Mouse (Mus musculus) heart, postnatal 10 days (tissue): ENCODE results near the gene Smurf1. TPM values are rescaled to one million over a fixed set of nuclear protein-coding genes. Genes with fewer than 3 reads are reported as not detected.

Experiments used
- microRNA-seq, 2 experiments: library from miRNA; unstranded; fragments of <30 nt; microRNA quantifications; one replicate each; pipeline ENCODE4 v1.2.0; 2022
- total RNA-seq, 2 experiments: library from RNA; stranded (reverse); gene quantifications; 2 replicates each; pipeline ENCODE4 v1.2.3; 2021

Gene Smurf1
- total RNA-seq, 2 experiments from 2014 or later, result 28.7 to 33.6 TPM

Small RNA genes within 50 kb of the gene (microRNA-seq; reads per million reads assigned to microRNA genes)
- 0 to 0.71 reads per million in 2 experiments for gene Mir7039

Other genes starting within 250 kb of the Smurf1 start
- gene Tmem130, start 204.0 kb downstream of the Smurf1 start, total RNA-seq, result under 1 TPM; 0.22 to 0.60 TPM
- 10 to 100 TPM; 68.1 to 68.3 TPM for gene Trrap, start 198.1 kb downstream of the Smurf1 start, total RNA-seq
- gene Gm4871, start 66.9 kb upstream of the Smurf1 start, total RNA-seq, result not detected
- gene 1700018F24Rik, start 77.1 kb upstream of the Smurf1 start, total RNA-seq, result not detected
- 10 to 100 TPM; 73.9 to 74.7 TPM for gene Arpc1a, start 118.0 kb upstream of the Smurf1 start, total RNA-seq
- gene Kpna7, start 118.2 kb upstream of the Smurf1 start, total RNA-seq, result not detected
- 100 to 1,000 TPM; 135 to 140 TPM for gene Arpc1b, start 148.4 kb upstream of the Smurf1 start, total RNA-seq
- 10 to 100 TPM; 54.8 to 55.9 TPM for gene Pdap1, start 174.4 kb upstream of the Smurf1 start, total RNA-seq
- 10 to 100 TPM; 76.8 to 77.1 TPM for gene Bud31, start 174.5 kb upstream of the Smurf1 start, total RNA-seq
- gene Ptcd1, start 201.3 kb upstream of the Smurf1 start, total RNA-seq, result 10 to 100 TPM; 22.6 to 29.2 TPM
- gene Cpsf4, start 201.4 kb upstream of the Smurf1 start, total RNA-seq, result 10 to 100 TPM; 13.2 to 13.7 TPM
- 100 to 1,000 TPM; 843 to 872 TPM for gene Atp5j2, start 226.2 kb upstream of the Smurf1 start, total RNA-seq
- gene Zkscan14, start 236.0 kb upstream of the Smurf1 start, total RNA-seq, result 1 to 10 TPM; 6.6 to 7.0 TPM
- gene Zkscan5, start 238.7 kb upstream of the Smurf1 start, total RNA-seq, result 10 to 100 TPM; 11.4 to 12.1 TPM